Mouse (Mus musculus): ENCODE data around the gene Rgl2. TPM values are rescaled to one million over a fixed set of nuclear protein-coding genes. Genes with fewer than 3 reads are reported as not detected.
A peak's percentile ranks its signal among the peaks of the same experiment; 100 is the strongest.

Rgl2 gene
- polyA plus RNA-seq, 1 experiment from 2014 or later, result 69.9 TPM

- H3K27ac ChIP-seq (replicated peaks), result no peak overlapping the region
Observed at GRCm38 (mm10) chr17:33917656-33918292, 11.6 kb upstream of the Rgl2 start.

DNA sequence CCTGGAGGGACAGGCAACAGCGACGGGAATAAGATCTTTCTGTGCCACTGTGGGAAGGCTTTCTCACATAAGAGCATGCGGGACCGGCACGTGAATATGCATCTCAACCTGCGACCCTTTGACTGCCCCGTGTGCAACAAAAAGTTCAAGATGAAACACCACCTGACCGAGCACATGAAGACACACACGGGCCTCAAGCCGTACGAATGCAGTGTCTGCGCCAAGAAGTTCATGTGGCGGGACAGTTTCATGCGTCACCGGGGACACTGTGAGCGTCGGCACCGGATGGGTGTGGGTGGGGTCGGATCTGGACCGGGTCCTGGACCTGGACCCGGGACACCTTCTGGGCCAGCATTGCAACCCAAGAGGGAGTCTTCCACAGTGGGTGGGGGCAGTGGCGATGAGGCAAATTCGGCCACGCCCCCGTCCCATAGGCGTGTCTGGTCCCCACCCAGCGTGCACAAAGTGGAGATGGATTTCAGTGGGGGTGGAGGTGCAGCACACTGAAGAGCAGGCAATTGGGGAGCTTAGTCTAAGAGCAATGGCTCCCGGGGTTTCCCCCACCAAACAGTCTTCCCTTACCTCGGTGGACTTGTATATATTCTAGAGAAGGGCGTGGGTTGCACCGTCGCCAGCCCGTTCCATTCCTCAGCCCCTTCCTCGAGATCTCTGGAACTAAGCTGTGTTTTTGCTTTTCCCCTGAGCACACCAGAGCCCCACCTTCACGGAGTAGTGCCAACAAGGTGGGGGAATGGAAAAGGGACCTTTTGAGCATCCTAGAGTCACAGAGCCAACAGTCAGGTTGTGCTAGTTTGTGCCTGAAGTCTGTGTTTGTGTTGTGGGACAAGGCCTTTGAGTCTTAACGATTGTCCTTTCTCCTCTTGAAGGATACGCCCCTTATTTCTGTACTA is 10.8 kb upstream of the Rgl2 start:
- no peaks in the 10 kb centered on the region for H3K9me3 ChIP-seq
- peaks cover 14% of the 10 kb centered on the region for H3K27me3 ChIP-seq
- H3K36me3 ChIP-seq, result peaks cover 29% of the 10 kb centered on the region
- H3K27ac ChIP-seq (replicated peaks), result no peak overlapping the region
- peak overlapping the region; percentile 47; the same call in 1 of the 2 replicates for H3K4me3 ChIP-seq
- ATAC-seq (ENCODE audit: low FRiP score, low read depth), result no peak
- 0 out of 2 replicates have a peak overlapping the region, but pooled peaks have one; percentile 54 for H3K9ac ChIP-seq (replicated peaks)
- peak overlapping the region; percentile 81 for H3K4me2 ChIP-seq (replicated peaks)
- peaks cover 50% of the 10 kb centered on the region for H3K4me1 ChIP-seq
- WGBS, result 64% methylated on average over 37 of the region's 37 CpGs

More at GRCm38 (mm10) chr17:33917656-33918292, 11.6 kb upstream of the Rgl2 start:
- H3K9me3 ChIP-seq, result no peaks in the 10 kb centered on the region
- peaks cover 50% of the 10 kb centered on the region for H3K4me1 ChIP-seq
- H3K36me3 ChIP-seq, result peaks cover 36% of the 10 kb centered on the region
- no peak for ATAC-seq (ENCODE audit: low FRiP score, low read depth)
- H3K9ac ChIP-seq (replicated peaks), result no peak overlapping the region
- 83% methylated on average over 18 of the region's 18 CpGs for WGBS
- H3K27me3 ChIP-seq, result peaks cover 14% of the 10 kb centered on the region
- no peak overlapping the region; the same call in 1 of the 2 replicates for H3K4me2 ChIP-seq (replicated peaks)
- H3K4me3 ChIP-seq, result 0 out of 2 replicates have a peak overlapping the region, but pooled peaks have one; percentile 68

DNA sequence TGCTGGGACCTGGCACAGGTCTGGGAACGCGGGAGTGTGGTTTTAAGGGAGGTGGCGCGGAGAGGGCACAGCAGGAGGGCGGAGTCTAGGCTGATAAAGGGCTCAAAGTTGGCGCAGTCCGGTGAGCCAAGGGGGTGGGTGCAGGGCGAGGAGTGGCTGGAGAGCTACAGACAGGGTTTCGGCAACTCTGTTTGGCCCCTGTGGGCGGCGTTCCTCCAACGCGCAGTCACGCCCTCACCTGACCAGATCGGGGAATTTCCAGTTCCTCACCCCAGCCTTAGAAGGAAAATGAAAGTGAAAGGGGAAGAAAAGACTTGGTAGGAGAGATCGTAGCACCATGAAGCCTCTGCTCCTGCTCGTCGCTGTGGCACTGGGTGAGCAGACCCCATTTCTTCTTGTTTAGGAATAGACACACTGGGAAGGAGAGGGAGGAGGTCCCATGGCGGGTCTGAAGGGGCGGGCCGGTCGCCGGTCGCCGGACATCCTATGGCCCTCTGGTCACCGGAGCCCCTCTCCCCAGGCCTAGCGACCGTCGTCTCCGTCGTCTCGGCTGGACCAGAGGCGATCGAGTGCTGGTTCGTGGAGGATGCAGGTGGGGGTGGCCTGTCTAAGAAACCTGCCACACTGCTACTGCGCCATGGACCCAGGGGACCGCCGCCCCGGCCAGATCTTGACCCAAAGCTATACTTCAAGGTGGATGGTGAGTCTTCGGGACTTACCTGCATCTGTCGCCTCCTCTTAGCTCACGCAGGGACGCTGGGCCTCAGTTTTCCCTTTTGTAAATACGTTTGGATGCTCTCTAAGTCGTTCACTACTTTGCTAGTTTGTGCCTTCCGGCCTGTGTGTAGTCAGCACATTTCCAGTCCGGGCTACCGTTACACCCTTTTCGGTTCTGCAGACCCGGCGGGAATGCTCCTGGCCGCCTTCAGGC is 9.7 kb upstream of the Rgl2 start:
- Histone ChIP-seq H3K36me3 (peaks cover 19% of the 10 kb centered on the region; the same call in 1 of the 2 replicates), H3K4me2 (replicated peaks) (peak overlapping the region; percentile 81), H3K27ac (replicated peaks) (peak overlapping the region; percentile 58), H3K9me3 (no peaks in the 10 kb centered on the region), H3K4me1 (peaks cover 49% of the 10 kb centered on the region), H3K4me3 (peak overlapping the region; percentile 47), H3K9ac (replicated peaks) (peak overlapping the region; percentile 54), H3K27me3 (peaks cover 14% of the 10 kb centered on the region)
- under 1% methylated on average over 52 of the region's 52 CpGs for WGBS
- no peak for ATAC-seq (ENCODE audit: low FRiP score, low read depth)

DNA sequence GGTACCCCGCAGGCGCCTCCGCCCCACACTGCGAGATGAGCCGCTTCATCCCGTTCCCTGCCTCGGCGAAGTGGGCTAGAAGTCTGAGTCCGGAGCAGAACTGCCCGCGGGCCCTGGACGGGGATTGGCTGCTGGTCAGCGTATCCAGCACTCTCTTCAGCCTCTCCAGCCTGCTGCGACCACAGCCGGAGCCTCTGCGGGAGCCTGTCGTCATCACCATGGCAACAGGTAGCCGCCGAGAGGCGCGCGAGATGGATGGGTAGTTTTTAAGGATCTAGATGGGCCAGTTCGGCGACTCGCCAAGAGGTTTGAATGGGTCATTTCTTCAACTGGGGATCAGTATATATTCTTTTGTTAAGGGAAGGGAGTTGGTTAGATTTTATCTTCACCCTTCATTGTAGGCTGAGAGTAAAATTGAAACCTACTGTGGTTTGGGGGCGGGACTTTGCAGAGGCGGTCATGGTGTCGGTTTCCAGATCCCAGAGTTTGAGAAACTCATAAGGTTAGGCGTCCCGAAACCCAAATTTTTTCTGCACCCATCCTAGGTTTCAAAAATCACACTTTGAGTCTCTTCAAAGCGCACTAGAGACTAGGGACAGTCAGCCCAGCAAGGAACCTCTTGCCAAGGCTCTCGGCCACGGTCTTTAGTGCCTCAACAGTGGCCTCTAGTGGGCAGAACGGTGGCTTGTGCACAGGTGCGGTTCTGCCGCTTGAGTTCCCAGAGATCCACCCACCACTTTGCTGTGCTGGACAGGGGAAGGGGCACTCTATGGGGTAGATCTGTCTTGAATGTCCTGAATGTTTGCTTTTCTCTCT is 8.9 kb upstream of the Rgl2 start:
- H3K9me3 ChIP-seq, result no peaks in the 10 kb centered on the region
- WGBS, result under 1% methylated on average over 36 of the region's 36 CpGs
- peaks cover 40% of the 10 kb centered on the region for H3K4me1 ChIP-seq
- peak overlapping the region; percentile 58 for H3K27ac ChIP-seq (replicated peaks)
- peak overlapping the region; percentile 54 for H3K9ac ChIP-seq (replicated peaks)
- peak overlapping the region; percentile 47 for H3K4me3 ChIP-seq
- peak; percentile 57 for ATAC-seq (ENCODE audit: low FRiP score, low read depth)
- H3K27me3 ChIP-seq, result peaks cover 14% of the 10 kb centered on the region
- H3K4me2 ChIP-seq (replicated peaks), result peak overlapping the region; percentile 81
- H3K36me3 ChIP-seq, result peaks cover 16% of the 10 kb centered on the region; the same call in 1 of the 2 replicates

DNA sequence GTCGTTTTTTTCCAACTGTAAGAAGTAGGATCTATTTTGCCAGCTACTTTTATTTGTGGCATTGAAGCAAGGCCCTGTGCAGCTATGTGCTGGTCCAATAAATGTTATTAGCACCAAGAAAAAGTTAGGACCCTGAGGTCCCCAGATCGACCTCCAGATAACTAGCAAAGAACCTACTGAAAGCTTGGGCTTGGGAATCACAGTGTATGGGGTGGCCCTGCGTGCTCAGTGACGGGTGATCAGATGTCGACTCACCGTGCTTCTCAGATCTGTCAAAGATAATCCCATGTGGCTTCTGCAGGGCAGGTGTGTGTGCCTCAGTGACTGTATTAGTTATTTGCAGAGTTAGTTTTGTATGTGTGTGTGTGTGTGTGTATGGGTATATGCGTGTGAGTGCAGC is 8.0 kb upstream of the Rgl2 start:
- Histone ChIP-seq H3K9ac (replicated peaks) (no peak overlapping the region), H3K4me2 (replicated peaks) (no peak overlapping the region), H3K4me1 (peaks cover 40% of the 10 kb centered on the region), H3K9me3 (no peaks in the 10 kb centered on the region), H3K27me3 (peaks cover 14% of the 10 kb centered on the region), H3K4me3 (no peak overlapping the region), H3K27ac (replicated peaks) (no peak overlapping the region), H3K36me3 (peaks cover 16% of the 10 kb centered on the region; the same call in 1 of the 2 replicates)
- WGBS, result 90% methylated on average over 7 of the region's 7 CpGs
- ATAC-seq (ENCODE audit: low FRiP score, low read depth), result no peak

DNA sequence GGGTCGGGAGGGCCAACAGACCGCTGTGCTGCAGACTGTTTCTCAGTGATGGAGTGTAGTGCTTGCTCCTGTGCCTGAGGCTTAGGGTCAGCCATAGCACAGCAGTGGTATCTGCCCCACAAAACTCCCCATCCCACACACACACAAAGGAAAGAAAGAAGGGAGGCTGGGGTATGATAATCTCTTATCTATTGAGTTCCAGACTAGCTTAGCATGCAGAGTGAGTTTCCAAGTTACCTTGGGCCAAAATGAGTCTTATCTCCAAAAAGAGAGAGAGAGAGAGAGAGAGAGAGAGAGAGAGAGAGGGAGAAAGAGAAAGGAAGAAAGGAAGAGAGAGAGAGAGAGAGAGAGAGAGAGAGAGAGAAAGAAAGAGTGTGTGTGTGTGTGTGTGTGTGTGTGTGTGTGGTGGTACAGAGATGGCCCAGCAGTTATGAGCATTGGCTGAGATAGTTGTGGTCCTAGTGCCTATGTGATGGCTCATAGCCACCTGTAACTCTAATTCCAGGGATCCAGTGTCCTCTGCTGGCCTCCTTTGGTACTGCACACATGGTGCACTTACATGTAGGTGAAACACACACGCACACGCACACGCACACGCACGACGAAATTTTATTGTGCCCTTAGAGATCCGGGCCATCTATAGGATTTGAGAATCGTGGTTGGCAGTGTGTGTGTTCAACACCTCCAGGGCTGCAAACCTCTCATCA is 4.6 kb upstream of the Rgl2 start:
- peaks cover 26% of the 10 kb centered on the region for H3K4me1 ChIP-seq
- H3K4me2 ChIP-seq (replicated peaks), result no peak overlapping the region
- H3K9me3 ChIP-seq, result no peaks in the 10 kb centered on the region
- H3K27me3 ChIP-seq, result no peaks in the 10 kb centered on the region
- 83% methylated on average over 10 of the region's 10 CpGs for WGBS
- no peak overlapping the region for H3K27ac ChIP-seq (replicated peaks)
- no peak overlapping the region for H3K4me3 ChIP-seq
- no peak for ATAC-seq (ENCODE audit: low FRiP score, low read depth)
- no peak overlapping the region for H3K9ac ChIP-seq (replicated peaks)
- H3K36me3 ChIP-seq, result 0 out of 2 replicates have a peak, but pooled peaks cover 7% of the 10 kb centered on the region

- 86% methylated on average over 21 of the region's 21 CpGs for WGBS
- Histone ChIP-seq H3K27ac (replicated peaks) (no peak overlapping the region), H3K4me2 (replicated peaks) (no peak overlapping the region), H3K27me3 (no peaks in the 10 kb centered on the region), H3K9ac (replicated peaks) (no peak overlapping the region), H3K4me3 (no peak overlapping the region), H3K4me1 (peaks cover 20% of the 10 kb centered on the region), H3K9me3 (no peaks in the 10 kb centered on the region), H3K36me3 (0 out of 2 replicates have a peak, but pooled peaks cover 7% of the 10 kb centered on the region)
- no peak for ATAC-seq (ENCODE audit: low FRiP score, low read depth)
Observed at GRCm38 (mm10) chr17:33925406-33926116, 3.8 kb upstream of the Rgl2 start.

GRCm38 (mm10) chr17:33926207-33926932 is 3.0 kb upstream of the Rgl2 start:
- no peak overlapping the region for H3K27ac ChIP-seq (replicated peaks)
- H3K9me3 ChIP-seq, result no peaks in the 10 kb centered on the region
- ATAC-seq (ENCODE audit: low FRiP score, low read depth), result no peak
- H3K4me3 ChIP-seq, result no peak overlapping the region
- H3K9ac ChIP-seq (replicated peaks), result 0 out of 2 replicates have a peak overlapping the region, but pooled peaks have one; percentile 0
- H3K27me3 ChIP-seq, result no peaks in the 10 kb centered on the region
- peaks cover 22% of the 10 kb centered on the region for H3K4me1 ChIP-seq
- 0 out of 2 replicates have a peak, but pooled peaks cover 7% of the 10 kb centered on the region for H3K36me3 ChIP-seq
- H3K4me2 ChIP-seq (replicated peaks), result no peak overlapping the region
- WGBS, result 71% methylated on average over 17 of the region's 17 CpGs

DNA sequence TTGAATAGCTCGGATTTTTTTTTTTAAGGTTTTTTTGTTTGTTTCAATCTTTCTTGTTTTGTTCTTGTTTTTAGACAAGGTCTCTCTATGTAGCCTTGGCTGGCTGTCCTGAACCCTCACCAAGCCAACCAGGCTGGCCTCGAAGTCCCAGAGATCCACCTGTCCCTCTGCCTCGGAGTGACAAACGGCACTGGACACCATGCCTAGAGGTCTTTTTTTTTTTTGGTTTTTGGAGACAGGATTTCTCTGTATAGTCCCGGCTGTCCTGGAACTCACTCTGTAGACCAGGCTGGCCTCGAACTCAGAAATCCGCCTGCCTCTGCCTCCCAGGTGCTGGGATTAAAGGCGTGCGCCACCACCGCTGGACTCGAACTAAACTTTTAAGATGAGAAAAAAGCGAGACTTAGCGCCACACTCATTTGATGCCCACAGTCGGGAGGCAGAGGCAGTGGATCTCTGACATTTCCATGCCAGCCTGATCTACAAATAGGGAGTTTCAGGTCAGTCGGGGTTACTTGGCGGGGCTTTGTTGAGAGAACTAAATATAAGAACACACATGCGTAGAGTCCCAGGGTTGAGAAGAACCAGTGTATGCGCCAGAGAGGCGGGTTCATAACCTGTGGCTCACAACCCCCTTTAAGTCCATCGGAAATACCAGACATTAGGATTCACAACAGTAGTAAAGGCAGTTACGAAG is 944 bp upstream of the Rgl2 start:
- Histone ChIP-seq H3K27me3 (no peaks in the 10 kb centered on the region), H3K4me3 (peak overlapping the region; percentile 81), H3K4me1 (peaks cover 23% of the 10 kb centered on the region), H3K4me2 (replicated peaks) (peak overlapping the region; percentile 97), H3K9me3 (no peaks in the 10 kb centered on the region), H3K27ac (replicated peaks) (no peak overlapping the region), H3K9ac (replicated peaks) (peak overlapping the region; percentile 90), H3K36me3 (peaks cover 23% of the 10 kb centered on the region)
- ATAC-seq (ENCODE audit: low FRiP score, low read depth), result no peak
- 64% methylated on average over 21 of the region's 21 CpGs for WGBS
